Mouse (Mus musculus) ES-Bruce4 (cell line): Measurements from ENCODE around the gene Faf2. TPM values are rescaled to one million over a fixed set of nuclear protein-coding genes. Genes with fewer than 3 reads are reported as not detected.
A peak's percentile ranks its signal among the peaks of the same experiment; 100 is the strongest.

ENCODE experiments used
- H3K27ac ChIP-seq: 2 replicates; pipeline ENCODE4 v1.5.1; 2012; ENCODE audit warnings: low read length, inconsistent platforms; ENCODE audit not compliant: insufficient read depth
- H3K27me3 ChIP-seq: 2 replicates; pipeline ENCODE4 v1.6.1; 2012; ENCODE audit warnings: mild to moderate bottlenecking, low read length, inconsistent platforms; ENCODE audit not compliant: control insufficient read depth, poor library complexity, insufficient read depth, severe bottlenecking
- H3K36me3 ChIP-seq: 2 replicates; pipeline ENCODE4 v1.6.1; 2012; ENCODE audit warnings: inconsistent platforms, mild to moderate bottlenecking, low read length, moderate library complexity; ENCODE audit not compliant: control insufficient read depth, poor library complexity, insufficient read depth, severe bottlenecking
- H3K4me1 ChIP-seq: one replicate; pipeline ENCODE4 v1.8.1; 2011; ENCODE audit warnings: low read length; ENCODE audit not compliant: control insufficient read depth, insufficient read depth
- H3K4me3 ChIP-seq: 2 replicates; pipeline ENCODE4 v1.5.1; 2011; ENCODE audit warnings: low read depth, mild to moderate bottlenecking, low read length
- H3K9ac ChIP-seq: 2 replicates; pipeline ENCODE4 v1.6.1; 2012; ENCODE audit warnings: low read depth, mild to moderate bottlenecking, inconsistent platforms; ENCODE audit not compliant: poor library complexity, severe bottlenecking
- H3K9me3 ChIP-seq: replicated peaks from 2 replicates; pipeline ENCODE4 v1.6.1; 2012; ENCODE audit warnings: mild to moderate bottlenecking, low read length, inconsistent platforms; ENCODE audit not compliant: control insufficient read depth, poor library complexity, insufficient read depth, severe bottlenecking
- CTCF ChIP-seq: IDR thresholded peaks from one replicate; pipeline ENCODE4 v1.8.1; 2011; ENCODE audit warnings: low read depth, low read length
- EP300 ChIP-seq: IDR thresholded peaks from 2 replicates; pipeline ENCODE4 v1.6.1; 2011; ENCODE audit warnings: low read depth, low read length; ENCODE audit not compliant: insufficient read depth
- POLR2A ChIP-seq: IDR thresholded peaks from one replicate; pipeline ENCODE4 v1.8.1; 2011; ENCODE audit warnings: low read length; ENCODE audit not compliant: insufficient read depth
- polyA plus RNA-seq: library from polyadenylated mRNA; stranded (reverse); fragments of >200 nt; gene quantifications from 2 replicates; pipeline ENCODE4 v1.2.4, GENCODE M21; 2011; ENCODE audit warnings: low read depth; ENCODE audit not compliant: missing spikeins, insufficient read depth, insufficient read length

The Faf2 gene
- polyA plus RNA-seq, 1 experiment: 69.3 TPM

DNA sequence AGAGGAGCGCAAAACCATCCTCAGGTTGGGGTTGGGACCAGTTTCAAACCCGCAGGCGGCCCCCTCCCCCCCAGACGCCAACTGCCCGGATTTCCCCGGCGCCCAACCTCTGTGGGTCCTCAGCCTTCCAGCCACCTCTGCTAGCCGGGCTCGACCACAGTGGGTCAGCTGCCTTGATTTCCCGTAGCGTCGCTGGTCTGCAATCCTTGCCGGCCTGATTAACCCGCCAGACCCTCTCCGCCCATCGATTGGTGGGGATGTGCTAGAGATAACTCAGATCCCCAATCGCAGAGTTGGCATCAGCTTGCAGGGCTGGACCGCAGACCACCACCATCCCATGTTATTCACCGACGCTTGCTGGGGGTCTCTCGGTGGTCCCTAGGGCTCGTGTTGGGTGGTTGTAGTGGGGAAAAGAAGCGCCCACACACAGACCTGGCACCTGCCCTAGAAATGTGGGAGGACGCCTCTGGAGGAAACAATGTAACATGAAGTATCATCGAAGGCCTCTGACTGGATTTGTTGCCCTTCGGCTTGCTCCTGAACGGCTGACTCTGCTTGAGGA is 457 bp downstream of the Faf2 start:
- H3K9ac ChIP-seq: peak overlapping the region; percentile 92
- no peak for TF ChIP-seq CTCF
- no peak for TF ChIP-seq EP300
- no peak for TF ChIP-seq POLR2A

DNA sequence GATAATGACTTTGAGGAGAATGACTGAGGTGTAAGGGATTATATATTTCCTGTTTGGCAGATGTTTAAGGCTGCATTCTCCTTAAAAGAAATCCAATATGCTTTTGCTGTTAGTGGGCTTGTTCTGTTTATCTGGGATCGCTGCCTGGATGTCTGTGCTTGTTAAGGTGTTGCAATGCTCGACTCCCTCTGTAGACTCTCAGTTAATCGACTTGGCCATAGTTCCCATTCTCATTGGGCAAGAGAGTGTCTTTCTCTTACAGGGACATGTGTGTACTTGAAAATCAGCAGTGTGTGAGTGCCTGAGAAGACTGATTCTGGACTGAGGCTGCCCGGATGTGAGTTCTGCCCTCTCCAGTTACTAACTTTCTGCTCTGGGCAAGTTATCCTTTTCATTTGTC is 7.5 kb downstream of the Faf2 start:
- H3K9me3 ChIP-seq: no peaks in the 10 kb centered on the region
- H3K4me1 ChIP-seq: no peaks in the 10 kb centered on the region
- H3K9ac ChIP-seq: no peak overlapping the region
- H3K27me3 ChIP-seq: no peaks in the 10 kb centered on the region
- no peak overlapping the region for H3K4me3 ChIP-seq
- 0 out of 2 replicates have a peak overlapping the region, but pooled peaks have one; percentile 44 for H3K27ac ChIP-seq
- peaks cover 14% of the 10 kb centered on the region for H3K36me3 ChIP-seq
- TF ChIP-seq EP300 (no peak), CTCF (no peak), POLR2A (no peak)

More for the DNA sequence above, 457 bp downstream of the Faf2 start:
- H3K27me3 ChIP-seq: no peaks in the 10 kb centered on the region
- H3K4me3 ChIP-seq: peak overlapping the region; percentile 96
- no peaks in the 10 kb centered on the region; the same call in 1 of the 2 replicates for H3K36me3 ChIP-seq
- no peaks in the 10 kb centered on the region for H3K9me3 ChIP-seq
- H3K27ac ChIP-seq: peak overlapping the region; percentile 37
- peaks cover 1% of the 10 kb centered on the region for H3K4me1 ChIP-seq

DNA sequence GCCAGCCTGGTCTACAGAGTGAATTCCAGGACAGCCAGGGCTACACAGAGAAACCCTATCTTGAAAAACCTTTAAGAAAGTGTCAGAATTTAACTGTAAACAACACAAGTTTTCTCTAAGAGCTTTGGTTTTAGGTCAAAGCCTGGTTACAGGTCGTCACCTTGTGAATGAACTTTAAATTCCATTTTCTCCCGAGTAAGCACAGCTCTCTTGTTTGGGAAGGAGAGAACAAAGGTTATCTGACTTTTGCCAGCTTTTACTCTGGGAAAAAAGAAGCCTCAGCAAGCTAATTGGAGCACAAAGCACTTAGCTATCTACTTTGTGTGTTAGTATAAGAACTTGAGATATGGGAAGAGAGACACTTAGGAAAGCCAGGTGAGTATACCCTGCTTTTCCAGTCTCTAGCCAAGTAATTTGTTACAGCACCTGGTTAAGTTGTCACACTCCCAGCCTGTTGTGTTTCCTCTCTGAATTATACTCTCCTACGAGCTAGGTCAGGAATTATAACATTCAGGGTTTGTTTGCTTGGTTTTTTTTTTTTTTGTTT is 11.2 kb downstream of the Faf2 start:
- Histone ChIP-seq H3K27me3 (no peaks in the 10 kb centered on the region), H3K4me3 (no peak overlapping the region), H3K9me3 (no peaks in the 10 kb centered on the region), H3K9ac (no peak overlapping the region), H3K36me3 (peaks cover 23% of the 10 kb centered on the region), H3K4me1 (no peaks in the 10 kb centered on the region), H3K27ac (no peak overlapping the region)
- TF ChIP-seq POLR2A (no peak), EP300 (no peak), CTCF (no peak)

GRCm38 (mm10) chr13:54635011-54635410 is 13.4 kb downstream of the Faf2 start:
- no peaks in the 10 kb centered on the region for H3K9me3 ChIP-seq
- H3K9ac ChIP-seq: no peak overlapping the region
- TF ChIP-seq CTCF: no peak
- TF ChIP-seq POLR2A: no peak
- TF ChIP-seq EP300: no peak
- H3K4me3 ChIP-seq: no peak overlapping the region
- no peaks in the 10 kb centered on the region for H3K4me1 ChIP-seq
- no peak overlapping the region for H3K27ac ChIP-seq
- peaks cover 33% of the 10 kb centered on the region for H3K36me3 ChIP-seq
- no peaks in the 10 kb centered on the region for H3K27me3 ChIP-seq

- no peak for TF ChIP-seq POLR2A
- TF ChIP-seq CTCF: no peak
- TF ChIP-seq EP300: no peak
- Histone ChIP-seq H3K36me3 (peaks cover 71% of the 10 kb centered on the region), H3K4me1 (no peaks in the 10 kb centered on the region), H3K4me3 (no peak overlapping the region), H3K9ac (no peak overlapping the region), H3K27me3 (no peaks in the 10 kb centered on the region), H3K27ac (no peak overlapping the region), H3K9me3 (no peaks in the 10 kb centered on the region)
These were observed 28.9 kb downstream of the Faf2 start for GRCm38 (mm10) chr13:54650461-54650860.

DNA sequence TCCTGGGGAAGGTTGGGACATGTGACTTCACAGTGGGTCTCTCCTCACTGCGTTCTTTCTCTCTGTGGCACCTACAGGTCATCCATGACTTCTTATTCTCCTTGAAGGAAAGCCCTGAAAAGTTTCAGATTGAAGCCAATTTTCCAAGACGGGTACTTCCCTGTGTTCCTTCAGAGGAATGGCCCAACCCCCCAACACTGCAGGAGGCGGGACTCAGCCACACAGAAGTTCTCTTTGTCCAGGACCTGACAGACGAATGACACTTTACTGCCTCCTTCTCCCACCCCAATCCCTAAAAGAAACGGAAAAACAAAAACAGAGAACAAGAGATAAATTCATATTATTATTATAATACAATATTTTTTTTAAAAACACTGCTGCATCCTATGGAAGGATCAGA is 39.3 kb downstream of the Faf2 start:
- TF ChIP-seq EP300 (no peak), CTCF (no peak), POLR2A (no peak)
- no peaks in the 10 kb centered on the region for H3K9me3 ChIP-seq
- no peak overlapping the region for H3K4me3 ChIP-seq
- no peak overlapping the region for H3K27ac ChIP-seq
- H3K27me3 ChIP-seq: no peaks in the 10 kb centered on the region
- H3K9ac ChIP-seq: no peak overlapping the region
- H3K36me3 ChIP-seq: peaks cover 38% of the 10 kb centered on the region
- no peaks in the 10 kb centered on the region for H3K4me1 ChIP-seq
